Comparison of ENCODE assay signal across 12 mouse cellular contexts in the genomic region with DNA sequence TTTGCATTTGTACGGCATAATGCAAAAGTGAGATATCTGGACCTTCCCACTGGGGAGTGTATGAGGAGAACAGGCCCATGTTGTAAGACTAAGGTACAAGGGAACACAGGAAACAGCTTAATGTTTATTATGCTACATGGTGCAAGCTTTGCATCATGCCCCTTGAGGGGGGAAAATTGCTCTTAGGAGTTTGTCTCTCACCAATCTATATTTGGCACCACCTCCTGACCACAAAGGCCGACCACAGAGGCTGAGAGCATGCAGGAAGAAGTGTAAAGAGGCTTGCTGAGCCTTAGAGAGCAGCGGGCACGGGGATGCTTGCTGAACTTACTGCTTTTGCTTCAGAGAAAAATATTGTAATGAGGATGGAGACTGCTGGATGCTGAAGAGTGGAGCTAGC. TPM values are rescaled to one million over a fixed set of nuclear protein-coding genes. Genes with fewer than 3 reads are reported as not detected.
A peak's percentile ranks its signal among the peaks of the same experiment; 100 is the strongest.
DNase-seq lines count a peak whose midpoint lies in the region; ATAC-seq and TF ChIP-seq lines count a peak whose summit lies in the region.
"Had no signal": no experiment of that assay in that cellular context is flagged by ENCODE, and none has a peak within 500 bp of the region (broad histone marks: within the 10 kb centered on the region; RNA-seq: fewer than 3 reads in every experiment).

No protein-coding gene starts in this region.

- H3K27me3 ChIP-seq in spleen, adult 2 months (ENCODE audit: control insufficient read depth, insufficient read depth, low read length) = no peaks in the 10 kb centered on the region
- peaks cover 15% of the 10 kb centered on the region; the same call in 1 of the 2 replicates for H3K27me3 ChIP-seq in forebrain, embryonic 15.5 days
- no peaks in the 10 kb centered on the region for H3K27me3 ChIP-seq in stomach, postnatal 0 days (ENCODE audit: control insufficient read depth, insufficient read depth, low read length)

- H3K4me2 ChIP-seq in forebrain, embryonic 15.5 days (replicated peaks) = no peak overlapping the region
- no peak overlapping the region for H3K4me2 ChIP-seq in stomach, postnatal 0 days (replicated peaks; ENCODE audit: low read depth)

- no peak for TF ChIP-seq EP300 in stomach, postnatal 0 days (optimal IDR thresholded peaks at IDR 0.05)

- peak; percentile 75 for ATAC-seq in common myeloid progenitor, adult 5-6 weeks (replicated peaks; ENCODE audit: low read depth, poor library complexity, severe bottlenecking)
- no peak for ATAC-seq in forebrain, embryonic 15.5 days (replicated peaks)
- ATAC-seq in stomach, postnatal 0 days (ENCODE audit: low FRiP score, low TSS enrichment) = no peak
- ATAC-seq: forebrain, embryonic 14.5 days; hindbrain, postnatal 0 days; midbrain, embryonic 16.5 days had no signal

- TF ChIP-seq CTCF in spleen, adult 2 months (IDR thresholded peaks at IDR 0.05; ENCODE audit: extremely low read depth, insufficient read depth, insufficient read length, insufficient replicate concordance) = no peak
- no peak for TF ChIP-seq CTCF in stomach, postnatal 0 days (IDR thresholded peaks at IDR 0.05; ENCODE audit: low read depth)

- H3K27ac ChIP-seq in spleen, adult 2 months (ENCODE audit: insufficient read depth, low read length) = peak overlapping the region; percentile 52; the same call in 1 of the 2 replicates
- H3K27ac ChIP-seq in forebrain, embryonic 15.5 days (replicated peaks) = no peak overlapping the region
- H3K27ac ChIP-seq in stomach, postnatal 0 days (replicated peaks) = no peak overlapping the region
- H3K27ac ChIP-seq: heart, adult 2 months; hindbrain, postnatal 0 days had no signal

- no peaks in the 10 kb centered on the region for H3K9me3 ChIP-seq in forebrain, embryonic 15.5 days
- no peaks in the 10 kb centered on the region for H3K9me3 ChIP-seq in stomach, postnatal 0 days (ENCODE audit: control insufficient read depth, low read length)

- DNase-seq in 3T3-L1 (ENCODE audit: low read depth, low spot score) = peak; percentile 90
- DNase-seq in B cell, adult 2 months = peak; percentile 59 to 61
- peak; percentile 43 to 72 for DNase-seq in spleen, adult 2 months (ENCODE audit: low read depth in 1 of 2, low spot score in 2 of 2)
- DNase-seq in cerebellum, adult 18-20 months = no peak
- DNase-seq in stomach, postnatal 0 days (ENCODE audit: low spot score) = no peak
- DNase-seq: heart, adult 2 months; lung, adult 18-20 months had no signal

- peaks cover 17% of the 10 kb centered on the region for H3K4me1 ChIP-seq in spleen, adult 2 months (ENCODE audit: control insufficient read depth, insufficient read depth, insufficient read length)
- H3K4me1 ChIP-seq in forebrain, embryonic 15.5 days = peaks cover 5% of the 10 kb centered on the region
- no peaks in the 10 kb centered on the region for H3K4me1 ChIP-seq in stomach, postnatal 0 days (replicated peaks; ENCODE audit: control insufficient read depth, insufficient read depth)

- no peak overlapping the region for H3K9ac ChIP-seq in forebrain, embryonic 15.5 days (replicated peaks)
- no peak overlapping the region for H3K9ac ChIP-seq in stomach, postnatal 0 days (ENCODE audit: low read length)

- no peak for TF ChIP-seq POLR2A in spleen, adult 2 months (IDR thresholded peaks at IDR 0.05; ENCODE audit: low read depth, low read length)

- no peak overlapping the region for H3K4me3 ChIP-seq in spleen, adult 2 months (ENCODE audit: extremely low read depth, insufficient read depth, insufficient read length)
- H3K4me3 ChIP-seq in forebrain, embryonic 15.5 days = no peak overlapping the region
- no peak overlapping the region for H3K4me3 ChIP-seq in stomach, postnatal 0 days (ENCODE audit: low read depth, low read length)
- H3K4me3 ChIP-seq: heart, adult 2 months had no signal

- H3K36me3 ChIP-seq in spleen, adult 2 months (ENCODE audit: control insufficient read depth, insufficient read depth, low read length) = peaks cover 3% of the 10 kb centered on the region
- H3K36me3 ChIP-seq in forebrain, embryonic 15.5 days = no peaks in the 10 kb centered on the region
- no peaks in the 10 kb centered on the region for H3K36me3 ChIP-seq in stomach, postnatal 0 days (ENCODE audit: control insufficient read depth, insufficient read depth, low read length)

- WGBS in spleen, adult 2 months = 9% methylated on average over 4 of the region's 4 CpGs
- 79% methylated on average over 4 of the region's 4 CpGs for WGBS in forebrain, embryonic 15.5 days
- WGBS in stomach, postnatal 0 days = 79% methylated on average over 4 of the region's 4 CpGs

RNA-seq across cellular contexts. Expression of gene Rnf213, which starts 8.0 kb away (rescaled TPM):
- total RNA-seq in common myeloid progenitor, adult 5-6 weeks (2017) = 74.5 and 78.2 TPM in 2 replicates
- 27.4 and 29.1 TPM in 2 replicates for polyA plus RNA-seq in spleen, adult 2 months (2012; rRNA removed)
- polyA plus RNA-seq in forebrain, embryonic 15.5 days (2015; fragmentation: Nextera tagmentation; extraction: Ambion mirVana) = 0.75 and 1.4 TPM in 2 replicates
- 4.4 and 5.5 TPM in 2 replicates for polyA plus RNA-seq in stomach, postnatal 0 days (2015; fragmentation: Nextera tagmentation; extraction: Ambion mirVana)

RNA-seq across cellular contexts. Expression of gene Slc26a11, which starts 29.5 kb away (rescaled TPM):
- 0.44 and 1.4 TPM in 2 replicates for total RNA-seq in common myeloid progenitor, adult 5-6 weeks (2017)
- polyA plus RNA-seq in spleen, adult 2 months (2012; rRNA removed) = 28.3 and 35.8 TPM in 2 replicates
- polyA plus RNA-seq in forebrain, embryonic 15.5 days (2015; fragmentation: Nextera tagmentation; extraction: Ambion mirVana) = 3.5 and 3.9 TPM in 2 replicates
- polyA plus RNA-seq in stomach, postnatal 0 days (2015; fragmentation: Nextera tagmentation; extraction: Ambion mirVana) = 3.6 and 4.7 TPM in 2 replicates

RNA-seq across cellular contexts. Expression of gene Sgsh, which starts 29.6 kb away (rescaled TPM):
- total RNA-seq in common myeloid progenitor, adult 5-6 weeks (2017) = 4.3 and 6.7 TPM in 2 replicates
- 43.1 and 61.5 TPM in 2 replicates for polyA plus RNA-seq in spleen, adult 2 months (2012; rRNA removed)
- polyA plus RNA-seq in forebrain, embryonic 15.5 days (2015; fragmentation: Nextera tagmentation; extraction: Ambion mirVana) = 3.0 and 3.7 TPM in 2 replicates
- 6.7 and 7.7 TPM in 2 replicates for polyA plus RNA-seq in stomach, postnatal 0 days (2015; fragmentation: Nextera tagmentation; extraction: Ambion mirVana)

Comparison
In these comparisons a context has a peak if more than half of its experiments do, and no peak if none do; other contexts are left out.
1. DNase-seq: peak in 3T3-L1 (single experiment), B cell, adult 2 months (2 of 2) and spleen, adult 2 months (2 of 2); none in cerebellum, adult 18-20 months (0 of 2) and stomach, postnatal 0 days (single experiment).